Mouse (Mus musculus): ENCODE data around the gene Cfl1. TPM values are rescaled to one million over a fixed set of nuclear protein-coding genes. Genes with fewer than 3 reads are reported as not detected.

Gene Cfl1
- total and polyA plus RNA-seq, 3 experiments, result 818 to 1,768 (median 999) TPM

DNA sequence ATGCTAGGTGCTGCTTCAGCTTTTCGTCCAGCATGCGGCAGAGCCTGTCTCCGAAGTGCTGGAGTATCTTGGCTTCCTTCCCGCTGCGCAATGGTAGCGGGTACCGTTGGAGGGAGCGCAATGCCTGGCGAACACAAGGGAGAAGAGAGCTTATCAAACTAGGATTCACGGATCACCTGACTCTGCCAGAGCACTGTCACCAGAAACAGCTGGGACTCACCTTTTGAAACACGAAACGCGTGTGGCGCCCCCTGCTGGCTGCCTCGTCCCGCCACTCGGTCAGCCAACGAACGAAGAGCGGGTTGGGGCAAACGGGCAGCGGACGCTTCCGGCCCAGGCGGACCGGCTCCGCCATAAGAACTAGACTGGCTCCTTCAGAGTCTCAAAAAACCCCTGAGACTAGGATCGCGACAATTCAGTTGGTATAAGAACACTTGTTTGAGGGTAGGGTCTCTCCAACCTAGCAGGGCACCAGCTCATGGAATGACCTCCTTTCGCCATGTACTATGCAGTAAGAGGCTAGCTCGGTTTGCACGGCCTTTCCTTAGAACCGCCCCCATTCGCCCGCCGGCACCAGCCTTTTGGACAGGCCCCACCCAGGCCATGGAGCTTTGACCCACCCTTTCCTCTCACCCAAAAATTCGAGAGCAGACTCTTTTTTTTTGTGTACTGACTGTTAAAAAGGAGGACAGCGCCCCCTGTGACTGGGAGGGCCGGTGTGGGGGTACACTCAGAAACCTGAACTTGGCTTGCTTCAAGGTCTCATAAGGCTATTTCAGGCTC is 2.3 kb upstream of the Cfl1 start, which contains the start of gene Mus81 (continued):
- peak; percentile 31; the same call in 1 of the 2 replicates for TF ChIP-seq MYC (IDR thresholded peaks at IDR 0.05; ENCODE audit: low read depth, low read length)
- TF ChIP-seq MEF2A (IDR thresholded peaks at IDR 0.05; ENCODE audit: borderline replicate concordance, low read depth, low read length), result peak; percentile 75
- peak; percentile 54 for TF ChIP-seq BHLHE40 (IDR thresholded peaks at IDR 0.05; ENCODE audit: low read depth, low read length)
- TF ChIP-seq CTCF (conservative IDR thresholded peaks at IDR 0.05 in 1 of 2, IDR thresholded peaks at IDR 0.05 in 1 of 2; ENCODE audit: low read depth in 2 of 2, low read length in 2 of 2), result peak; percentile 61 to 86; a peak in 3 of 4 replicates
- peak; percentile 84 for TF ChIP-seq HCFC1 (IDR thresholded peaks at IDR 0.05; ENCODE audit: low read depth, low read length)
- 0 out of 2 replicates have a peak, but pooled peaks have one; percentile 38 for TF ChIP-seq TBP (conservative IDR thresholded peaks at IDR 0.05; ENCODE audit: low read depth, low read length)
- peak; percentile 86 for TF ChIP-seq MAZ (IDR thresholded peaks at IDR 0.05; ENCODE audit: low read depth, low read length)
- TF ChIP-seq NELFE (IDR thresholded peaks at IDR 0.05; ENCODE audit: low read depth, low read length), result peak; percentile 96
- peak; percentile 80 for TF ChIP-seq GABPA (IDR thresholded peaks at IDR 0.05; ENCODE audit: insufficient replicate concordance, low read depth, low read length)
- TF ChIP-seq POLR2A (IDR thresholded peaks at IDR 0.05; ENCODE audit: low read depth, low read length), result peak; percentile 92

DNA sequence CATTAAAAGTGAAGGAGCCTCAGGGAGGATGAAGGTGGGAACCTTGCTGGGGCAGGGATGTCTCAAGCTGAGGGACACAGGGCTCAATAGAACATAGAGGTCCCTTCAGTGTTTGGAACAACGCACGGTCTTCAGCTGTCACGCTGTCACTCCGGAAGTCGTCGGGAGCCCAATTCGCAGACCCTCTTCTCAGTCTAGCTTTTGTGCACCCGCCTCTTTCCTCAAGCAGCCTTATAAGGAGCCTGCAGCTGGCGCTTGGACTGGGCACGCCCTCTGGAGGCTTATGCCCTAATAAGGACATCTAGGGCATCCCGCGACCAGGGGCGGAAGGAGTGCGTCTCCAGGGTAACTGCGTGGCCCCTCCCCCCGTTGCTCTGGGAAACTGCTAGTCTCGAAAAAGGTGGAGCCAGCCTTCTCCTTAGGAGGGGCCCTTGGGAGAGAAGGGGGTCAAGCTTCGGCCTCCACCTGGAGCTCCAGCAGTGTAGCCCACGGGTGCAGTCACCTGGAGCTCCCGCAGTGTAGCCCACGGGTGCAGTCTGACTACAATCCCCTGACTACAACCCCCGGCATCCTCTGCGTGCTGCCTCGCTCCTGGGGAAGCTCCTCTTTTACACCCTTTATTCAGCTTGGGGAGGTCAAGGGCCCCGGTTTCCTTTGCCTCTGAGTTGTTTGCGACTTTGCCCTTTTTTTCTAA is 1.2 kb upstream of the Cfl1 start:
- Histone ChIP-seq H3K4me1 (ENCODE audit: control insufficient read depth in 1 of 2, insufficient read depth in 2 of 2) (peaks cover 6 to 35% of the 10 kb centered on the region in 2 experiments; a peak in 3 of 4 replicates), H3K36me3 (replicated peaks in 1 of 2; ENCODE audit: control insufficient read depth in 1 of 2, insufficient read depth in 1 of 2, low read length in 1 of 2) (peaks cover 35 to 45% of the 10 kb centered on the region in 2 experiments), H3K9ac (ENCODE audit: insufficient read depth, low read depth) (peak overlapping the region; percentile 53), H3K27me3 (replicated peaks) (no peaks in the 10 kb centered on the region), H3K79me2 (replicated peaks; ENCODE audit: control insufficient read depth, extremely low read depth, insufficient read depth, poor library complexity, severe bottlenecking) (peaks cover 24% of the 10 kb centered on the region), H3K4me3 (replicated peaks in 1 of 3; ENCODE audit: low read depth in 2 of 3, low read length in 2 of 3, poor library complexity in 1 of 3) (peak overlapping the region; percentile 38 to 71 (median 52)), H3K27ac (ENCODE audit: insufficient read depth, low read depth) (peak overlapping the region; percentile 72), H3K4me2 (ENCODE audit: insufficient read depth, low read depth, poor library complexity, severe bottlenecking) (peak overlapping the region; percentile 81), H3K9me3 (replicated peaks; ENCODE audit: low read length) (no peaks in the 10 kb centered on the region)
- DNase-seq (ENCODE audit: extremely low read depth), result peak; percentile 99
- dilution Hi-C loops (cut with MboI; ENCODE audit: extremely low pct_ligation_motif_present, extremely low pct_unique_long_range_greater_than_20kb, low sequenced_read_pairs) (no loop called here), in situ Hi-C loops (cut with MboI; ENCODE audit: low pct_ligation_motif_present, low pct_unique_long_range_greater_than_20kb, low sequenced_read_pairs) (no loop called here)
- TF ChIP-seq ZC3H11A (IDR thresholded peaks at IDR 0.05; ENCODE audit: low read depth, low read length) (no peak), ZNF384 (IDR thresholded peaks at IDR 0.05; ENCODE audit: low read depth, low read length) (no peak), CHD2 (IDR thresholded peaks at IDR 0.05; ENCODE audit: low read length) (peak; percentile 49; the same call in 1 of the 2 replicates), JUND (conservative IDR thresholded peaks at IDR 0.05; ENCODE audit: low read depth, low read length) (no peak), NRF1 (IDR thresholded peaks at IDR 0.05; ENCODE audit: low read depth, low read length) (0 out of 2 replicates have a peak, but pooled peaks have one; percentile 14), NELFE (IDR thresholded peaks at IDR 0.05; ENCODE audit: low read depth, low read length) (peak; percentile 89), UBTF (IDR thresholded peaks at IDR 0.05; ENCODE audit: low read depth, low read length) (no peak), IRF4 (IDR thresholded peaks at IDR 0.05; ENCODE audit: low read depth, low read length) (no peak), MEF2A (IDR thresholded peaks at IDR 0.05; ENCODE audit: borderline replicate concordance, low read depth, low read length) (no peak), MXI1 (IDR thresholded peaks at IDR 0.05; ENCODE audit: low read depth, low read length) (peak; percentile 97), CTCF (conservative IDR thresholded peaks at IDR 0.05 in 1 of 2, IDR thresholded peaks at IDR 0.05 in 1 of 2; ENCODE audit: low read depth in 2 of 2, low read length in 2 of 2) (no peak), ZKSCAN1 (IDR thresholded peaks at IDR 0.05; ENCODE audit: borderline replicate concordance, low read depth, low read length) (no peak), SMC3 (IDR thresholded peaks at IDR 0.05; ENCODE audit: low read depth, low read length) (no peak), GABPA (IDR thresholded peaks at IDR 0.05; ENCODE audit: insufficient replicate concordance, low read depth, low read length) (no peak), ZMIZ1 (IDR thresholded peaks at IDR 0.05; ENCODE audit: low read depth, low read length) (peak; percentile 64), HCFC1 (IDR thresholded peaks at IDR 0.05; ENCODE audit: low read depth, low read length) (peak; percentile 85), MAX (IDR thresholded peaks at IDR 0.05; ENCODE audit: low read length) (peak; percentile 80; the same call in 1 of the 2 replicates), MAFK (IDR thresholded peaks at IDR 0.05; ENCODE audit: insufficient replicate concordance, low read length) (no peak), USF2 (conservative IDR thresholded peaks at IDR 0.05; ENCODE audit: low read depth, low read length) (no peak), MAZ (IDR thresholded peaks at IDR 0.05; ENCODE audit: low read depth, low read length) (0 out of 2 replicates have a peak, but pooled peaks have one; percentile 49), TCF12 (IDR thresholded peaks at IDR 0.05; ENCODE audit: low read depth, low read length) (peak; percentile 70), BHLHE40 (IDR thresholded peaks at IDR 0.05; ENCODE audit: low read depth, low read length) (no peak), MYC (IDR thresholded peaks at IDR 0.05; ENCODE audit: low read depth, low read length) (peak; percentile 85), KAT2A (IDR thresholded peaks at IDR 0.05; ENCODE audit: insufficient replicate concordance, low read length) (0 out of 2 replicates have a peak, but pooled peaks have one; percentile 51), CHD1 (IDR thresholded peaks at IDR 0.05; ENCODE audit: low read depth, low read length) (no peak), USF1 (IDR thresholded peaks at IDR 0.05; ENCODE audit: low read depth, low read length) (no peak), RCOR1 (conservative IDR thresholded peaks at IDR 0.05; ENCODE audit: low read depth, low read length) (no peak), EP300 (IDR thresholded peaks at IDR 0.05; ENCODE audit: low read length) (peak; percentile 3; the same call in 1 of the 2 replicates), POLR2A (IDR thresholded peaks at IDR 0.05; ENCODE audit: low read depth, low read length) (peak; percentile 93), ETS1 (conservative IDR thresholded peaks at IDR 0.05; ENCODE audit: low read depth, low read length) (no peak), TBP (conservative IDR thresholded peaks at IDR 0.05; ENCODE audit: low read depth, low read length) (peak; percentile 94)
